Mouse (Mus musculus): Measurements from ENCODE around the gene Anp32a. TPM values are rescaled to one million over a fixed set of nuclear protein-coding genes. Genes with fewer than 3 reads are reported as not detected.

The Anp32a gene
- total RNA-seq, 2 experiments from 2014 or later, result 206 to 209 TPM

Other genes starting within 250 kb of the Anp32a start
- 10 to 100 TPM; 11.7 TPM for gene Glce, start 218.6 kb upstream of the Anp32a start, total RNA-seq (2021)
- not detected for gene Spesp1, start 59.1 kb upstream of the Anp32a start, total RNA-seq (2021)
- gene Coro2b, start 195.8 kb downstream of the Anp32a start, total RNA-seq (2021), result 10 to 100 TPM in 1 of 2 experiments, 1 to 10 TPM in 1; 9.8 to 14.5 TPM

Measured in heart, postnatal 36 days (tissue).